Mouse (Mus musculus): Measurements from ENCODE around the gene Mttp. TPM values are rescaled to one million over a fixed set of nuclear protein-coding genes. Genes with fewer than 3 reads are reported as not detected.
A peak's percentile ranks its signal among the peaks of the same experiment; 100 is the strongest.

The Mttp gene
- 45.6 and 48.8 TPM in 2 replicates for polyA plus RNA-seq (2015; fragmentation: Nextera tagmentation; extraction: Ambion mirVana)

GRCm38 (mm10) chr3:138144642-138145171 is at the start of gene Mttp:
TSS of gene Mttp (minus strand) at chr3:138144968.
- no peaks in the 10 kb centered on the region for H3K27me3 ChIP-seq (ENCODE audit: control insufficient read depth, insufficient read depth, low read depth, low read length)
- peaks cover 3% of the 10 kb centered on the region for H3K36me3 ChIP-seq (ENCODE audit: control insufficient read depth, insufficient read depth)
- H3K4me3 ChIP-seq (ENCODE audit: low read depth, low read length), result peak within 1 kb of the TSS; percentile 79
- H3K9ac ChIP-seq (ENCODE audit: low read depth, low read length), result peak within 1 kb of the TSS; percentile 76
- H3K4me1 ChIP-seq (ENCODE audit: control insufficient read depth, low read depth, low read length), result no peaks in the 10 kb centered on the region; the same call in 1 of the 2 replicates
- H3K9me3 ChIP-seq (replicated peaks; ENCODE audit: control insufficient read depth, low read length), result no peaks in the 10 kb centered on the region
- peak within 1 kb of the TSS; percentile 93 for H3K4me2 ChIP-seq (ENCODE audit: low read depth, low read length)
- ATAC-seq (ENCODE audit: low read depth), result 0 out of 2 replicates have a peak, but pooled peaks have one; percentile 7
- WGBS (ENCODE audit: insufficient replicate concordance), result 2% methylated on average over 8 of the region's 8 CpGs
- peak within 1 kb of the TSS; percentile 97 for H3K27ac ChIP-seq (ENCODE audit: low read length)

- Histone ChIP-seq H3K4me3 (ENCODE audit: low read depth, low read length) (no peak within 1 kb of the TSS), H3K9ac (ENCODE audit: low read depth, low read length) (no peak within 1 kb of the TSS), H3K4me1 (ENCODE audit: control insufficient read depth, low read depth, low read length) (no peaks in the 10 kb centered on the region), H3K27me3 (ENCODE audit: control insufficient read depth, insufficient read depth, low read depth, low read length) (no peaks in the 10 kb centered on the region), H3K27ac (ENCODE audit: low read length) (no peak within 1 kb of the TSS), H3K4me2 (ENCODE audit: low read depth, low read length) (no peak within 1 kb of the TSS), H3K9me3 (replicated peaks; ENCODE audit: control insufficient read depth, low read length) (no peaks in the 10 kb centered on the region), H3K36me3 (ENCODE audit: control insufficient read depth, insufficient read depth) (no peaks in the 10 kb centered on the region)
- ATAC-seq (ENCODE audit: low read depth), result no peak
- WGBS (ENCODE audit: insufficient replicate concordance), result 61% methylated on average over 15 of the region's 15 CpGs
These were observed 49.0 kb upstream of the Mttp start, which contains the start of gene 4930579F01Rik for GRCm38 (mm10) chr3:138193683-138194302. TSS of gene 4930579F01Rik (minus strand) at chr3:138193825.

- H3K4me1 ChIP-seq (ENCODE audit: control insufficient read depth, low read depth, low read length), result no peaks in the 10 kb centered on the region
- H3K27ac ChIP-seq (ENCODE audit: low read length), result no peak overlapping the region
- H3K36me3 ChIP-seq (ENCODE audit: control insufficient read depth, insufficient read depth), result no peaks in the 10 kb centered on the region
- 57% methylated on average over 7 of the region's 7 CpGs for WGBS (ENCODE audit: insufficient replicate concordance)
- H3K9me3 ChIP-seq (replicated peaks; ENCODE audit: control insufficient read depth, low read length), result no peaks in the 10 kb centered on the region
- ATAC-seq (ENCODE audit: low read depth), result no peak
- H3K27me3 ChIP-seq (ENCODE audit: control insufficient read depth, insufficient read depth, low read depth, low read length), result no peaks in the 10 kb centered on the region
- no peak overlapping the region for H3K4me2 ChIP-seq (ENCODE audit: low read depth, low read length)
- no peak overlapping the region for H3K9ac ChIP-seq (ENCODE audit: low read depth, low read length)
- no peak overlapping the region for H3K4me3 ChIP-seq (ENCODE audit: low read depth, low read length)
These were observed 47.5 kb upstream of the Mttp start for GRCm38 (mm10) chr3:138192260-138192659.

- no peaks in the 10 kb centered on the region for H3K4me1 ChIP-seq (ENCODE audit: control insufficient read depth, low read depth, low read length)
- no peaks in the 10 kb centered on the region for H3K27me3 ChIP-seq (ENCODE audit: control insufficient read depth, insufficient read depth, low read depth, low read length)
- H3K4me2 ChIP-seq (ENCODE audit: low read depth, low read length), result no peak overlapping the region
- no peaks in the 10 kb centered on the region for H3K36me3 ChIP-seq (ENCODE audit: control insufficient read depth, insufficient read depth)
- 80% methylated on average over 26 of the region's 26 CpGs for WGBS (ENCODE audit: insufficient replicate concordance)
- no peaks in the 10 kb centered on the region for H3K9me3 ChIP-seq (replicated peaks; ENCODE audit: control insufficient read depth, low read length)
- H3K27ac ChIP-seq (ENCODE audit: low read length), result no peak overlapping the region
- no peak overlapping the region for H3K9ac ChIP-seq (ENCODE audit: low read depth, low read length)
- no peak overlapping the region for H3K4me3 ChIP-seq (ENCODE audit: low read depth, low read length)
- no peak for ATAC-seq (ENCODE audit: low read depth)
These were observed 41.5 kb upstream of the Mttp start for GRCm38 (mm10) chr3:138185995-138186930.

GRCm38 (mm10) chr3:138185290-138185689 is 40.5 kb upstream of the Mttp start:
- no peaks in the 10 kb centered on the region for H3K27me3 ChIP-seq (ENCODE audit: control insufficient read depth, insufficient read depth, low read depth, low read length)
- H3K36me3 ChIP-seq (ENCODE audit: control insufficient read depth, insufficient read depth), result no peaks in the 10 kb centered on the region
- ATAC-seq (ENCODE audit: low read depth), result no peak
- no peak overlapping the region for H3K27ac ChIP-seq (ENCODE audit: low read length)
- no peak overlapping the region for H3K4me3 ChIP-seq (ENCODE audit: low read depth, low read length)
- H3K4me1 ChIP-seq (ENCODE audit: control insufficient read depth, low read depth, low read length), result no peaks in the 10 kb centered on the region
- 59% methylated on average over 4 of the region's 4 CpGs for WGBS (ENCODE audit: insufficient replicate concordance)
- no peak overlapping the region for H3K4me2 ChIP-seq (ENCODE audit: low read depth, low read length)
- no peaks in the 10 kb centered on the region for H3K9me3 ChIP-seq (replicated peaks; ENCODE audit: control insufficient read depth, low read length)
- no peak overlapping the region for H3K9ac ChIP-seq (ENCODE audit: low read depth, low read length)

GRCm38 (mm10) chr3:138183371-138183770 is 38.6 kb upstream of the Mttp start:
- H3K4me2 ChIP-seq (ENCODE audit: low read depth, low read length), result no peak overlapping the region
- no peaks in the 10 kb centered on the region for H3K4me1 ChIP-seq (ENCODE audit: control insufficient read depth, low read depth, low read length)
- WGBS (ENCODE audit: insufficient replicate concordance), result 71% methylated on average over 7 of the region's 7 CpGs
- no peak overlapping the region for H3K27ac ChIP-seq (ENCODE audit: low read length)
- H3K4me3 ChIP-seq (ENCODE audit: low read depth, low read length), result no peak overlapping the region
- H3K27me3 ChIP-seq (ENCODE audit: control insufficient read depth, insufficient read depth, low read depth, low read length), result no peaks in the 10 kb centered on the region
- no peak for ATAC-seq (ENCODE audit: low read depth)
- H3K9ac ChIP-seq (ENCODE audit: low read depth, low read length), result no peak overlapping the region
- H3K36me3 ChIP-seq (ENCODE audit: control insufficient read depth, insufficient read depth), result no peaks in the 10 kb centered on the region
- no peaks in the 10 kb centered on the region for H3K9me3 ChIP-seq (replicated peaks; ENCODE audit: control insufficient read depth, low read length)

GRCm38 (mm10) chr3:138182019-138182418 is 37.3 kb upstream of the Mttp start:
- WGBS (ENCODE audit: insufficient replicate concordance), result 58% methylated on average over 2 of the region's 2 CpGs
- no peak overlapping the region for H3K4me3 ChIP-seq (ENCODE audit: low read depth, low read length)
- H3K27me3 ChIP-seq (ENCODE audit: control insufficient read depth, insufficient read depth, low read depth, low read length), result no peaks in the 10 kb centered on the region
- no peak overlapping the region for H3K4me2 ChIP-seq (ENCODE audit: low read depth, low read length)
- no peak overlapping the region for H3K9ac ChIP-seq (ENCODE audit: low read depth, low read length)
- no peaks in the 10 kb centered on the region for H3K36me3 ChIP-seq (ENCODE audit: control insufficient read depth, insufficient read depth)
- no peaks in the 10 kb centered on the region for H3K4me1 ChIP-seq (ENCODE audit: control insufficient read depth, low read depth, low read length)
- H3K9me3 ChIP-seq (replicated peaks; ENCODE audit: control insufficient read depth, low read length), result no peaks in the 10 kb centered on the region
- H3K27ac ChIP-seq (ENCODE audit: low read length), result no peak overlapping the region
- no peak for ATAC-seq (ENCODE audit: low read depth)

- H3K4me3 ChIP-seq (ENCODE audit: low read depth, low read length), result no peak overlapping the region
- 69% methylated on average over 6 of the region's 6 CpGs for WGBS (ENCODE audit: insufficient replicate concordance)
- no peaks in the 10 kb centered on the region for H3K9me3 ChIP-seq (replicated peaks; ENCODE audit: control insufficient read depth, low read length)
- H3K9ac ChIP-seq (ENCODE audit: low read depth, low read length), result no peak overlapping the region
- H3K4me2 ChIP-seq (ENCODE audit: low read depth, low read length), result no peak overlapping the region
- H3K27ac ChIP-seq (ENCODE audit: low read length), result no peak overlapping the region
- no peak for ATAC-seq (ENCODE audit: low read depth)
- no peaks in the 10 kb centered on the region for H3K36me3 ChIP-seq (ENCODE audit: control insufficient read depth, insufficient read depth)
- H3K27me3 ChIP-seq (ENCODE audit: control insufficient read depth, insufficient read depth, low read depth, low read length), result no peaks in the 10 kb centered on the region
- no peaks in the 10 kb centered on the region for H3K4me1 ChIP-seq (ENCODE audit: control insufficient read depth, low read depth, low read length)
These were observed 30.8 kb upstream of the Mttp start for GRCm38 (mm10) chr3:138175551-138175950.
